Mouse (Mus musculus) hindbrain, embryonic 11.5 days (tissue): ENCODE measurements around the gene Mfsd12. TPM values are rescaled to one million over a fixed set of nuclear protein-coding genes. Genes with fewer than 3 reads are reported as not detected.

ENCODE experiments used
- ATAC-seq: fragments of 200-750 bp; cut with Nextera tagmentation; 2 replicates; pipeline ENCODE4 v1.8.0; 2017; ENCODE audit warnings: mild to moderate bottlenecking, moderate TSS enrichment, moderate library complexity; ENCODE audit not compliant: low FRiP score
- DNase-seq: peaks from one replicate; pipeline ENCODE4 v3.0.0-alpha.2; 2015; ENCODE audit warnings: low spot score
- H3K27ac ChIP-seq: fragments of 300-500 bp; sonication (generic); 2 replicates; pipeline ENCODE4 v1.5.1; 2014; ENCODE audit warnings: mild to moderate bottlenecking, low read depth, low read length
- H3K27me3 ChIP-seq: fragments of 300-500 bp; sonication (generic); 2 replicates; pipeline ENCODE4 v1.6.1; 2014; ENCODE audit warnings: mild to moderate bottlenecking, low read length, moderate library complexity, mixed read lengths; ENCODE audit not compliant: control insufficient read depth, insufficient read depth
- H3K36me3 ChIP-seq: fragments of 300-500 bp; sonication (generic); 2 replicates; pipeline ENCODE4 v1.6.1; 2014; ENCODE audit warnings: mild to moderate bottlenecking, low read length, moderate library complexity, mixed read lengths; ENCODE audit not compliant: control insufficient read depth, insufficient read depth
- H3K4me1 ChIP-seq: fragments of 300-500 bp; sonication (generic); replicated peaks from 2 replicates; pipeline ENCODE4 v1.6.1; 2014; ENCODE audit warnings: low read length, mixed read lengths; ENCODE audit not compliant: control insufficient read depth, insufficient read depth
- H3K4me2 ChIP-seq: fragments of 300-500 bp; sonication (generic); replicated peaks from 2 replicates; pipeline ENCODE4 v1.6.1; 2014; ENCODE audit warnings: mild to moderate bottlenecking, low read depth, low read length
- H3K4me3 ChIP-seq: fragments of 300-500 bp; sonication (generic); 2 replicates; pipeline ENCODE4 v1.5.1; 2014; ENCODE audit warnings: low read depth, low read length
- H3K9ac ChIP-seq: fragments of 300-500 bp; sonication (generic); 2 replicates; pipeline ENCODE4 v1.6.1; 2014; ENCODE audit warnings: low read depth, low read length
- H3K9me3 ChIP-seq: fragments of 300-500 bp; sonication (generic); 2 replicates; pipeline ENCODE4 v1.6.1; 2016; ENCODE audit warnings: low read length; ENCODE audit not compliant: control insufficient read depth
- WGBS: fragments of 180-500 bp; shearing (Covaris S2); extraction: QIAGEN DNeasy Blood & Tissue Kit; methylation state at CpG from one replicate; pipeline ENCODE4 v1.1.7; 2014; 5-methylcytosine and 5-hydroxymethylcytosine counted together
- polyA plus RNA-seq: library from polyadenylated mRNA; unstranded; fragments of >200 nt; fragmentation: Nextera tagmentation; extraction: Ambion mirVana; gene quantifications from 2 replicates; pipeline ENCODE4 v1.2.1, GENCODE M21; 2014

Mfsd12 gene
- polyA plus RNA-seq, 1 experiment from 2014 or later: 3.9 TPM

DNA sequence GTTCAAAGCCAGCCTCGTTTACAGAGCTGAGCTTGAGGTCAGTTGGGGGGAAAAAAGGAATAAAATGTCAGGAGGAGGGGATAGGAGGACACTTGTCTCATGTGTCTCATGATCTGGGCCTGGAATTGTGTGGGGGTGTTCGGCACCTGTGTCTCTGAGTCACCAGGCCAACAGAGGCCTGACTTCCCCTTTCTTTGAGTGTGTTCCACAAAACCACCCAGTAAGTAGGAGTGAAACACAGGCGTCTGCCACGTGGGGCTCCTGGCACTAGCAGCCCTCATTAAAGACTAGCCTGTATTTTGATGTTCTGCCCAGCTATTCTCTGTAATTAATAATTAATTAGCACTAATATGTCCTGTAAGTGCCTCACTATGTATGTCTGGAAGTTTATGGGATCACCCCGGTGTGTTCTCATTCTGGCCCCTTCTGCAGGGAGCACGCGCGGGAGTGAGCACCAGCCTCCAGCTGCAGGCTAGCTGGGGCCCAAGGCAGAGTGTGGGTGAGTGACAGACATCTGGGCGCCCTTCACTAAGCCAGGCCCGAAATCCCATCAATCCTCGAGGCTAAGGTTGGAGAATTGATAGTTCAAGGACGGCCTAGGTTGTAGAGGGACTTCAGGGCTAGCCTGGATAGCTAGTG, 820 bp upstream of the Mfsd12 start:
- Histone ChIP-seq H3K27ac (no peak overlapping the region), H3K9ac (no peak overlapping the region)

DNA sequence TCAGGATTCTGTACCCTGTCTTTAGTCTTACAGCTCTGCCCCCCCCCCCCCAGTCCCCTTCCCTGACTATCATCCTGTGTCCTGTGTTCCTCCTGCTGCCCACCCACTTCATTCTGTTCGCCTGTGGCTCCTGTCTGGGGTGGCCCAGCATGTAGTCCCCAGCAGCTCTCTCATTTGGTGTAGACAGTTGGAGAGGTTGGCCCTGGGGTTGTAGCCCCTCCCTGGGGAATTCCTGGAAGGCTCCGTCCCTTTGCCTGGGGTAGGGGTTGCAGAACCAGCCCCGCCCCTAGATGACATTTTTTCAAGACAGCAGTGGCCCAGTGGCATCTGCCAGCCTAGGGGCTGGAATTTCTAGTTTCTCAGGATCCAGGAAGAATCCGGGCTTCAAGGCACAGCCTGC, 918 bp downstream of the Mfsd12 start:
- no peak for DNase-seq
- Histone ChIP-seq H3K9ac (peak overlapping the region; percentile 74), H3K4me2 (peak overlapping the region; percentile 99), H3K4me3 (peak overlapping the region; percentile 70), H3K27ac (no peak overlapping the region), H3K9me3 (no peaks in the 10 kb centered on the region), H3K27me3 (peaks cover 7% of the 10 kb centered on the region), H3K4me1 (peaks cover 9% of the 10 kb centered on the region; the same call in 1 of the 2 replicates), H3K36me3 (no peaks in the 10 kb centered on the region)
- WGBS: 19% methylated on average over 4 of the region's 4 CpGs
- no peak for ATAC-seq

More for the DNA sequence above, 820 bp upstream of the Mfsd12 start:
- peaks cover 9% of the 10 kb centered on the region; the same call in 1 of the 2 replicates for H3K4me1 ChIP-seq
- H3K4me2 ChIP-seq: no peak overlapping the region
- no peaks in the 10 kb centered on the region for H3K9me3 ChIP-seq
- no peaks in the 10 kb centered on the region for H3K36me3 ChIP-seq
- 61% methylated on average over 12 of the region's 12 CpGs for WGBS
- H3K4me3 ChIP-seq: no peak overlapping the region; the same call in 1 of the 2 replicates
- DNase-seq (no peak), ATAC-seq (peak; percentile 2; the same call in 1 of the 2 replicates)
- no peaks in the 10 kb centered on the region; the same call in 1 of the 2 replicates for H3K27me3 ChIP-seq

GRCm38 (mm10) chr10:81358841-81359240, 1.6 kb downstream of the Mfsd12 start:
- H3K27me3 ChIP-seq: peaks cover 13% of the 10 kb centered on the region
- H3K4me3 ChIP-seq: no peak overlapping the region
- no peaks in the 10 kb centered on the region for H3K9me3 ChIP-seq
- peaks cover 14% of the 10 kb centered on the region for H3K4me1 ChIP-seq
- H3K9ac ChIP-seq: no peak overlapping the region
- DNase-seq (no peak), ATAC-seq (no peak)
- H3K27ac ChIP-seq: no peak overlapping the region
- H3K36me3 ChIP-seq: no peaks in the 10 kb centered on the region
- 80% methylated on average over 1 of the region's 1 CpGs for WGBS
- no peak overlapping the region for H3K4me2 ChIP-seq

DNA sequence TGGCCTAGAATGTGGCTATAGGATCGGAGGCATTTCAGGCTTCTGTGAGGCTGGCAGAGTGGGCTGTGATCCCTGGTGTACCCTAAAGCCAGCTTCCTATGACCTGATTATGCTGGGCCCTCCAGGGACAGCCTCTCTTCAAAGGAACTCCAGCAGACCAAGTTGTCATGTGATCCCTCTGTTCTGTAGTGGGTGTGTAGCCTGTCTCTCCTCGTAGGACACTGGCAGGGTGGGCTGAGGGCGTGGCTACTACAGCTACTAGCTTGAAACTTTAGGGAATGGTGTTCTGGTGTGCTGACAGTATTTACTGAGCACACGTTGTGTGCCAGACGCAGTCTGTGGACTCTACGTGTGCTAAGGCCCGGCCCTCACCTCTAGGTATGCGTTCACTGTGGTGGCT, 3.4 kb downstream of the Mfsd12 start:
- Histone ChIP-seq H3K27ac (no peak overlapping the region; the same call in 1 of the 2 replicates), H3K27me3 (peaks cover 19% of the 10 kb centered on the region), H3K9me3 (no peaks in the 10 kb centered on the region), H3K4me3 (no peak overlapping the region), H3K36me3 (no peaks in the 10 kb centered on the region), H3K4me1 (peaks cover 31% of the 10 kb centered on the region), H3K4me2 (no peak overlapping the region), H3K9ac (no peak overlapping the region)
- 68% methylated on average over 8 of the region's 8 CpGs for WGBS
- no peak for ATAC-seq
- no peak for DNase-seq

GRCm38 (mm10) chr10:81362336-81362949, 5.2 kb downstream of the Mfsd12 start:
- no peak overlapping the region for H3K27ac ChIP-seq
- H3K27me3 ChIP-seq: peaks cover 19% of the 10 kb centered on the region
- WGBS: 79% methylated on average over 12 of the region's 12 CpGs
- 0 out of 2 replicates have a peak, but pooled peaks cover 2% of the 10 kb centered on the region for H3K36me3 ChIP-seq
- no peak for DNase-seq
- H3K9me3 ChIP-seq: no peaks in the 10 kb centered on the region
- H3K4me3 ChIP-seq: no peak overlapping the region
- peaks cover 33% of the 10 kb centered on the region for H3K4me1 ChIP-seq
- no peak overlapping the region for H3K9ac ChIP-seq
- 0 out of 2 replicates have a peak overlapping the region, but pooled peaks have one; percentile 5 for H3K4me2 ChIP-seq
- ATAC-seq: no peak

DNA sequence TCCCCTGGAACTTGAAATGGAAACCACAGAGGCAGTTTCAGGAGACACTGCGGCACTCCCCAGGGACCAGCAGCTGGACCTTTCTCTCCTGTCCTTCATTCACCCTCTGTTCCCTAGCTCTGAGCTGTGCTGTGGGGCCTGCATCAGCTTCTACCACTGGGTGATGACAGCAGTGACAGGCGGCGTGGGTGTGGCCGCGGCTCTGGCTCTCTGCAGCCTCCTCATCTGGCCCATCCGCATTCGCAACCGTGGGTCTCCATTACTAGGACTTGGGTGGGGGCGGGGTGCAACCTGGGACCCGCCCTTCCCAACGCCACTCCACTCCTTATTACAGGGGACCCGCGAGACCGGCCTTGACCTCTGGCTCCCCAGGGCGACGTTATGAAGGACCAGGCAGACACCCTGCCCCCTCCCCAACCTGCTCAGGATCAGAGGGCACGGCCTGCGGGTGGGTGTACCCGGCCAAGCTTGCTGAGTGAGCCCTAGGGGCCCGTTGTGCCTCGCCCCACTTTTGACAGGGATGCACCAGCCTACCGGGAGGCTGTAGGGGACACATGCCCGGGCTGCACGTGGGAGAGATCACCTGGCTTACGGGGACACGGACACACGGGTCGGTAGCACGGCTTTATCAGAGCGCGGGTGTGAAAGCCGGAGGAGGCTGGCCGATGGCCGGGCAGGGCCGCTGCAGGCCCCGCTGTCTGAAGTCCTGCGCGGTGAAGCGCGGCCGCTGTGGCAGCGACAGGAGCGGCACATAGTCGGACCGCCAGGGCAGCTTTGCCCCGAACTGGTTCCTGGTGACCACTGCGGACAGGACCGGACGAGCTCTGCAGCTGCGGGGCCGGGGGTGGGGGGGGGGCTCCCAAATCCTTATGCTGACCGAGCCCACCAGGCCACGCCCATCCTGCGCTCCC, 6.4 kb downstream of the Mfsd12 start:
- H3K4me1 ChIP-seq: peaks cover 28% of the 10 kb centered on the region
- ATAC-seq: no peak
- H3K36me3 ChIP-seq: peaks cover 13% of the 10 kb centered on the region
- H3K4me3 ChIP-seq: peak overlapping the region; percentile 30
- WGBS: 9% methylated on average over 47 of the region's 54 CpGs
- no peaks in the 10 kb centered on the region for H3K9me3 ChIP-seq
- DNase-seq: peak; percentile 38
- no peak overlapping the region for H3K27ac ChIP-seq
- peak overlapping the region; percentile 45 for H3K4me2 ChIP-seq
- peak overlapping the region; percentile 44 for H3K9ac ChIP-seq
- H3K27me3 ChIP-seq: peaks cover 19% of the 10 kb centered on the region

- peak; percentile 41 for DNase-seq
- peaks cover 28% of the 10 kb centered on the region for H3K4me1 ChIP-seq
- WGBS: 10% methylated on average over 28 of the region's 28 CpGs
- no peak overlapping the region for H3K27ac ChIP-seq
- peaks cover 19% of the 10 kb centered on the region for H3K27me3 ChIP-seq
- H3K4me3 ChIP-seq: no peak overlapping the region
- H3K9me3 ChIP-seq: no peaks in the 10 kb centered on the region
- H3K4me2 ChIP-seq: peak overlapping the region; percentile 45
- peaks cover 19% of the 10 kb centered on the region for H3K36me3 ChIP-seq
- H3K9ac ChIP-seq: peak overlapping the region; percentile 44
- no peak for ATAC-seq
Observed at GRCm38 (mm10) chr10:81364666-81365065, 7.4 kb downstream of the Mfsd12 start.

GRCm38 (mm10) chr10:81365073-81365472, 7.8 kb downstream of the Mfsd12 start:
- Histone ChIP-seq H3K9me3 (no peaks in the 10 kb centered on the region), H3K9ac (no peak overlapping the region), H3K27ac (no peak overlapping the region), H3K27me3 (peaks cover 19% of the 10 kb centered on the region), H3K4me3 (no peak overlapping the region), H3K36me3 (peaks cover 22% of the 10 kb centered on the region), H3K4me1 (peaks cover 28% of the 10 kb centered on the region), H3K4me2 (0 out of 2 replicates have a peak overlapping the region, but pooled peaks have one; percentile 3)
- DNase-seq: no peak
- WGBS: 36% methylated on average over 4 of the region's 4 CpGs
- ATAC-seq: peak; percentile 18
